Mouse (Mus musculus): ENCODE measurements around the gene Maf. TPM values are rescaled to one million over a fixed set of nuclear protein-coding genes. Genes with fewer than 3 reads are reported as not detected.

Maf gene
- polyA plus RNA-seq, 1 experiment from 2014 or later = 11.7 TPM

- H3K4me2 ChIP-seq = no peak overlapping the region
Observed at GRCm38 (mm10) chr8:115701001-115701400, 6.6 kb downstream of the Maf start.

GRCm38 (mm10) chr8:115699151-115699550 is 8.4 kb downstream of the Maf start:
- H3K4me2 ChIP-seq = no peak overlapping the region
- 0 out of 2 replicates have a peak, but pooled peaks cover 13% of the 10 kb centered on the region for H3K27me3 ChIP-seq
- H3K27ac ChIP-seq = no peak overlapping the region
- 70% methylated on average over 5 of the region's 5 CpGs for WGBS
- H3K36me3 ChIP-seq = no peaks in the 10 kb centered on the region
- peaks cover 13% of the 10 kb centered on the region; the same call in 1 of the 2 replicates for H3K4me1 ChIP-seq (replicated peaks)
- no peak overlapping the region for H3K9ac ChIP-seq
- no peak for ATAC-seq (ENCODE audit: low FRiP score)
- H3K9me3 ChIP-seq = no peaks in the 10 kb centered on the region
- H3K4me3 ChIP-seq = no peak overlapping the region

More at GRCm38 (mm10) chr8:115701001-115701400, 6.6 kb downstream of the Maf start:
- no peak for ATAC-seq (ENCODE audit: low FRiP score)
- peaks cover 22% of the 10 kb centered on the region for H3K4me1 ChIP-seq (replicated peaks)
- no peak overlapping the region for H3K9ac ChIP-seq
- no peak overlapping the region for H3K4me3 ChIP-seq
- H3K9me3 ChIP-seq = no peaks in the 10 kb centered on the region
- 0 out of 2 replicates have a peak, but pooled peaks cover 22% of the 10 kb centered on the region for H3K27me3 ChIP-seq
- H3K27ac ChIP-seq = no peak overlapping the region
- 82% methylated on average over 5 of the region's 5 CpGs for WGBS
- no peaks in the 10 kb centered on the region for H3K36me3 ChIP-seq

- H3K4me2 ChIP-seq = no peak overlapping the region
- no peak for ATAC-seq (ENCODE audit: low FRiP score)
- no peak overlapping the region for H3K4me3 ChIP-seq
- no peak overlapping the region for H3K9ac ChIP-seq
- peaks cover 13% of the 10 kb centered on the region; the same call in 1 of the 2 replicates for H3K4me1 ChIP-seq (replicated peaks)
- no peaks in the 10 kb centered on the region for H3K9me3 ChIP-seq
- H3K36me3 ChIP-seq = no peaks in the 10 kb centered on the region
- 41% methylated on average over 3 of the region's 3 CpGs for WGBS
- H3K27me3 ChIP-seq = 0 out of 2 replicates have a peak, but pooled peaks cover 13% of the 10 kb centered on the region
- no peak overlapping the region for H3K27ac ChIP-seq
Observed at GRCm38 (mm10) chr8:115697410-115697809, 10.2 kb downstream of the Maf start.

DNA sequence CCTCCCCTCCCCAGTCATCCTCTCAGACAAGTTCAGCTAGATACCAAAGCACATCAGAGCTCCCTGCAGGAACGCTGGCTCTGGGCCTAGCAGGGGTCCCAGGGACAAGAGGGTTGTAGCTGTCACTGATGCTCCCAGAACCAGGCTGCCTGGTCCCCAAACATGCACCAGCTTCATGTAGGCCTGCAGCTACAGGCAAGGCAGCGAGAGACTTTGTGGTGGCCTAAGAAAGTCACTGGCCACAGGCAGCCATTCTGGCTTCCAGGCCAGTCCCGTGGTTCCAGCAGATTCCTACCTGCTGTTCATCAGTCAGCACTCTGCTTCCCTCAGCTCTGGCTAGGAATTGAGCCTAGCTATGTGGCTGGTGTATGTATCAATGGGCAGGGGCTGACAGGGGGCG is 10.9 kb downstream of the Maf start:
- WGBS = 79% methylated on average over 4 of the region's 4 CpGs
- Histone ChIP-seq H3K4me3 (no peak overlapping the region), H3K4me2 (no peak overlapping the region), H3K27ac (no peak overlapping the region), H3K4me1 (replicated peaks) (peaks cover 10% of the 10 kb centered on the region; the same call in 1 of the 2 replicates), H3K9me3 (no peaks in the 10 kb centered on the region), H3K9ac (no peak overlapping the region), H3K27me3 (0 out of 2 replicates have a peak, but pooled peaks cover 13% of the 10 kb centered on the region), H3K36me3 (no peaks in the 10 kb centered on the region)
- no peak for ATAC-seq (ENCODE audit: low FRiP score)

- Histone ChIP-seq H3K4me2 (no peak overlapping the region), H3K27ac (no peak overlapping the region), H3K4me1 (replicated peaks) (peaks cover 12% of the 10 kb centered on the region), H3K4me3 (no peak overlapping the region), H3K36me3 (no peaks in the 10 kb centered on the region), H3K9ac (no peak overlapping the region), H3K27me3 (0 out of 2 replicates have a peak, but pooled peaks cover 5% of the 10 kb centered on the region), H3K9me3 (no peaks in the 10 kb centered on the region)
- WGBS = 72% methylated on average over 9 of the region's 9 CpGs
- ATAC-seq (ENCODE audit: low FRiP score) = no peak
Observed at GRCm38 (mm10) chr8:115687349-115687748, 20.2 kb downstream of the Maf start.

- 0 out of 2 replicates have a peak, but pooled peaks cover under 1% of the 10 kb centered on the region for H3K27me3 ChIP-seq
- H3K4me2 ChIP-seq = no peak overlapping the region
- no peak overlapping the region for H3K4me3 ChIP-seq
- no peaks in the 10 kb centered on the region for H3K36me3 ChIP-seq
- H3K4me1 ChIP-seq (replicated peaks) = peaks cover 4% of the 10 kb centered on the region
- no peaks in the 10 kb centered on the region for H3K9me3 ChIP-seq
- H3K27ac ChIP-seq = no peak overlapping the region
- WGBS = 40% methylated on average over 7 of the region's 7 CpGs
- no peak for ATAC-seq (ENCODE audit: low FRiP score)
- no peak overlapping the region for H3K9ac ChIP-seq
Observed at GRCm38 (mm10) chr8:115683309-115683708, 24.3 kb downstream of the Maf start.

GRCm38 (mm10) chr8:115679539-115679938 is 28.1 kb downstream of the Maf start:
- no peak for ATAC-seq (ENCODE audit: low FRiP score)
- H3K9ac ChIP-seq = no peak overlapping the region
- H3K36me3 ChIP-seq = no peaks in the 10 kb centered on the region
- no peaks in the 10 kb centered on the region for H3K27me3 ChIP-seq
- no peaks in the 10 kb centered on the region for H3K4me1 ChIP-seq (replicated peaks)
- H3K27ac ChIP-seq = no peak overlapping the region
- H3K4me2 ChIP-seq = no peak overlapping the region
- H3K4me3 ChIP-seq = no peak overlapping the region
- no peaks in the 10 kb centered on the region for H3K9me3 ChIP-seq
- WGBS = 68% methylated on average over 7 of the region's 7 CpGs

- Histone ChIP-seq H3K36me3 (no peaks in the 10 kb centered on the region), H3K4me1 (replicated peaks) (no peaks in the 10 kb centered on the region), H3K27me3 (no peaks in the 10 kb centered on the region), H3K9ac (no peak overlapping the region), H3K4me3 (no peak overlapping the region), H3K4me2 (no peak overlapping the region), H3K9me3 (no peaks in the 10 kb centered on the region), H3K27ac (no peak overlapping the region)
- 93% methylated on average over 2 of the region's 2 CpGs for WGBS
- ATAC-seq (ENCODE audit: low FRiP score) = no peak
Observed at GRCm38 (mm10) chr8:115664866-115665265, 42.7 kb downstream of the Maf start.

- H3K36me3 ChIP-seq = no peaks in the 10 kb centered on the region
- H3K4me2 ChIP-seq = no peak overlapping the region
- no peak overlapping the region for H3K4me3 ChIP-seq
- ATAC-seq (ENCODE audit: low FRiP score) = no peak
- H3K27ac ChIP-seq = no peak overlapping the region
- H3K9me3 ChIP-seq = no peaks in the 10 kb centered on the region
- no peaks in the 10 kb centered on the region for H3K27me3 ChIP-seq
- no peak overlapping the region for H3K9ac ChIP-seq
- H3K4me1 ChIP-seq (replicated peaks) = no peaks in the 10 kb centered on the region
- 75% methylated on average over 3 of the region's 3 CpGs for WGBS
Observed at GRCm38 (mm10) chr8:115650110-115650521, 57.5 kb downstream of the Maf start.

GRCm38 (mm10) chr8:115645139-115645538 is 62.5 kb downstream of the Maf start:
- Histone ChIP-seq H3K36me3 (no peaks in the 10 kb centered on the region), H3K4me3 (no peak overlapping the region), H3K4me2 (no peak overlapping the region), H3K27ac (no peak overlapping the region), H3K9ac (no peak overlapping the region), H3K9me3 (no peaks in the 10 kb centered on the region), H3K27me3 (no peaks in the 10 kb centered on the region), H3K4me1 (replicated peaks) (no peaks in the 10 kb centered on the region)
- 83% methylated on average over 1 of the region's 1 CpGs for WGBS
- ATAC-seq (ENCODE audit: low FRiP score) = no peak

DNA sequence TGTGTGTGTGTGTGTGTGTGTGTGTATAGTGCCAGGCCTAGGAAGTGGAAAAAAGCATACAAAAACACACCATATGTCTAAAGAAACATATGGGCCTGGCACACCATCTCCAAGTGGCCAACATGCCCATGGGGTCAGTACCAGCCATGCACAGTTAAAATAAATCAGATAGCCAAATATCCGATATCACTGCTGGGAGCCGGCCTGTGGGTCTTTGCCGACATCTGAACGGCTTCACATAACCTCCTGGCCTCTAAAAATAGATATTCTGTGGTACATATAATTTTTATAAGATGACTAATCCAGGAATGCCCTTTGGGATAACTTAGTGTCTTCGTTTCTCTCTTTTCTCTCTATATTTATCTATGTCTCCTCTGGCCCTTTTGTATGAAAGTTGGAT is 65.7 kb downstream of the Maf start:
- ATAC-seq (ENCODE audit: low FRiP score) = no peak
- Histone ChIP-seq H3K9me3 (no peaks in the 10 kb centered on the region), H3K36me3 (no peaks in the 10 kb centered on the region), H3K27ac (no peak overlapping the region), H3K9ac (no peak overlapping the region), H3K27me3 (no peaks in the 10 kb centered on the region), H3K4me3 (no peak overlapping the region), H3K4me2 (no peak overlapping the region), H3K4me1 (replicated peaks) (no peaks in the 10 kb centered on the region)
- WGBS = 92% methylated on average over 5 of the region's 5 CpGs

GRCm38 (mm10) chr8:115639951-115640350 is 67.6 kb downstream of the Maf start:
- 80% methylated on average over 5 of the region's 5 CpGs for WGBS
- Histone ChIP-seq H3K4me3 (no peak overlapping the region), H3K4me1 (replicated peaks) (no peaks in the 10 kb centered on the region), H3K36me3 (no peaks in the 10 kb centered on the region), H3K4me2 (no peak overlapping the region), H3K27ac (no peak overlapping the region), H3K9me3 (no peaks in the 10 kb centered on the region), H3K27me3 (no peaks in the 10 kb centered on the region), H3K9ac (no peak overlapping the region)
- no peak for ATAC-seq (ENCODE audit: low FRiP score)

DNA sequence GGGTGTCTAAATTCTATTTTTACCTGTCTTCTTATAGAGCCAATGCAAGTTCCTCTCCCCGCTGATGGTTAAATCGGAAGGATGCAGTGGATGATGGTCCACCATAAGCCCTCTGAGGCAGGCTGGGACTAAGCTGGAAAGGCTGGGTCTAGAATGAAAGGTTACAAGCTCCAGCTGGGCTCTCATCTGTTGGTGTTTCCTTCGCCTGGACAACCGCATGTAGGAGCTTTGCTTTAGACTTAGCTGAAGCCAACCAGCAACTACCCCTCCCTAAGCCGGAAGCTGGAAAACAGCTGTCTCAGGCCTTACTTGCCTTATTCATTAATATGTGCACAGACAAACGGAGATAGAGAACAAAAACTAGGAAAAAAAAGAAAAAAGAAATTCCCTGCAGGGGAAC is 70.8 kb downstream of the Maf start:
- H3K4me3 ChIP-seq = no peak overlapping the region
- H3K4me2 ChIP-seq = no peak overlapping the region
- H3K27me3 ChIP-seq = no peaks in the 10 kb centered on the region
- no peak for ATAC-seq (ENCODE audit: low FRiP score)
- H3K9ac ChIP-seq = no peak overlapping the region
- no peaks in the 10 kb centered on the region for H3K36me3 ChIP-seq
- no peaks in the 10 kb centered on the region for H3K9me3 ChIP-seq
- 85% methylated on average over 6 of the region's 6 CpGs for WGBS
- no peak overlapping the region for H3K27ac ChIP-seq
- no peaks in the 10 kb centered on the region for H3K4me1 ChIP-seq (replicated peaks)
